Mouse (Mus musculus) stomach, postnatal 0 days (tissue): ENCODE measurements around the gene Dnaic2.

Experiments used
- CTCF ChIP-seq: IDR thresholded peaks from 2 replicates; pipeline ENCODE4 v1.5.1; 2016; ENCODE audit warnings: antibody characterized with exemption, low read depth, mild to moderate bottlenecking, moderate library complexity
- EP300 ChIP-seq: optimal IDR thresholded peaks from 2 replicates; pipeline ENCODE3; 2016; ENCODE audit warnings: antibody characterized with exemption

GRCm38 (mm10) chr11:114691454-114692182, 35.6 kb upstream of the Dnaic2 start:
- no peak for TF ChIP-seq CTCF
- TF ChIP-seq EP300: no peak
